Mouse (Mus musculus) colon, adult 2 months (tissue): ENCODE measurements around the gene Abr. TPM values are rescaled to one million over a fixed set of nuclear protein-coding genes. Genes with fewer than 3 reads are reported as not detected.

Experiments used
- polyA plus RNA-seq: library from polyadenylated mRNA; depleted of rRNA; stranded (reverse); fragments of >200 nt; gene quantifications from 2 replicates; pipeline ENCODE4 v1.2.3, GENCODE M21; 2012; rRNA removed

Gene Abr
- 97.7 and 114 TPM in 2 replicates for polyA plus RNA-seq

DNA sequence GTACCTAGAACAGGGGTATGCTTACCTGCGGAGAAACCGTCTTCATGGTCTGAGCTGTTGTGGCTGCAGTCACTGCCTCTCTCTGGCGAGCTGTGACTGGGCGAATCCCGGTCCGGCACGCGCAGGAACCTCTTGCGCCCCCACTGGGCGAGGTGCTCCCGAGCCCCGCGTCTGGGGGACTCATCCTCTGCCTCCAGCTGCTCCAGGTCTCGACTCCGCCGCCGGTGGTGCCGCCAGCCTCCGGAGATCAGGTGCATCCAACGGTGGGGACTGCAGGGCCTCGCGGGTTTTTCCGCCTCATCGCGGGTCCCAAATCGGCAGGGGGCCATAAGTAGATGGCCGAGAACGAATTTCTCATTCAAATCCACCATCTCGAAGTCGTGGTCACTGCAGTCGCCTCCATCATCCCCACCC is at the start of gene Abr:
Gene Abr (minus strand): TSS at position 163 of the 414 bp plus-strand sequence.

DNA sequence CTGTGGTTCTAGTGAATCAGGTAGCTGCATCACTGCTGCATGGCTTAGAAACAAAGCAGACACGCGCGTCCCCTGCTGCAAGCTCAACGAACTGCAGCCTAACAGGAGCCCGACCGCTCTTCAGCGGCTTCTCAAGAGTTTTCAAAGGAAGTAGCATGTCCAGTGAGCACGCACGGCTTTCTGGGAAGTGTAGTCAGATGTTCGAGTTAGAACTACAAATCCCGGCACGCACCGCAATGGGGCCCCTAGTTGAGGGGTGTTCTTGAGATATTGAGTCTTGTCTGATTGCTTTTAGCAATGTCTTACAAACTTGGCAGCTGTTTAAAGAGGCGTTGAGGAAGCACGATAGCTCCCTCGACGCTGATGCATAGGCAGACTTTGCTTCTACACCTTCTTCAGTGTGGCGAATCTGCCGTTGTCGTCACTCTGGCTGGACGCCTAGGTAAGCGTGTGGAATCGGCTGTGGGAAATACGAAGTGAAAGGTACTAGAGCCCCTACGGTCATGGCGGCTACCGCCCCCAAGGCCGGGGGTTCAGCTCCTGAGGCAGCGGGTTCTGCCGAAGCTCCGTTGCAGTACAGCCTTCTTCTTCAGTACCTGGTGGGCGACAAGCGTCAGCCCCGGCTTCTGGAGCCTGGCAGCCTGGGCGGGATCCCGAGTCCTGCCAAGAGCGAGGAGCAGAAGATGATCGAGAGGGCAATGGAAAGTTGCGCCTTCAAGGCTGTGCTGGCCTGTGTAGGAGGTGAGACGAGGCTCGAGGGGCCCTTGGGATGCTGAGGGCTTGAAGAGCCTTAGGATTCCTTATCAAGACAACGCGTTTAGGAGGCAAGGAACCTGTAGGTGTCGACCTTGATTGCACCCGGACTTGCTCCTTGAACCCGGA is 215.2 kb downstream of the Abr start, which contains the start of gene Timm22:
Gene Timm22 (plus strand): TSS at position 251 of the 882 bp plus-strand sequence.

DNA sequence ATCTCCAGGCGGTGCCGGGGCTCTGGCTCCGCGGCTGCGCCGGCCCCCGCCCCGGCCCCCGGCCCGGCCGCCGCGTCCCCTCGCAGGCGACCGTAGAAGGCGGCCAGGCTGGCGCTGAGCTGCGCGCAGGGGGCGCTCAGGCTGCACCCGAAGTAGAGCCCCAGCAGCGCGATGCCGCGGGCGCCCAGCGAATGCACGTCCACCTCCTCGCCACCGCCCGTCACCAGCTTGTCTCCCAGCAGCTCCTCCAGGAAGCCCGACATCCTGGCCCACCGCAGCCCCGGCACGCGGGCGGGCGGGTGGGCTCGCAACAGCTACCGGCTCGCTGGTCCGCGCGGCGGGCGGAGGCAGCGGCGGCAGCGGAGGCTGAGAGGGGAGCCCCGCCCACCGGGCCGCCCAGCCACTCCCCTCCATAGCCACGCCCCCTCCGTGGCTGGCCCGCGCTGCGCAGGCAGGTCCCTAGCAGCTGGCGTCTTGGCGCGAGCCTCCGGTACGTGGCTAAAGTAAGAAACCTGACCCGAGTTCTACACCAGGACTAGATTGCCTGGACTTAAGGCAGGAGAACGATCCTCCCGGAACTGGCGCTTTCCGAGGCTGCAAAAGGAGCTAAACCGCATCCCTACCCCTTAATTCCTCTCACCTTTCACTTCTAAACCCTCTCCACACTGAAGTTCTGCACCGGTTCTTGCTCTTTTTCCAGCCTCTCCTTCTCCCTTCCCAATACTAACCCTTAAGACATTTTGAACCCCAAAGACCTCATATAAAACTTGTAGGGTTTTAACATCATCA is 223.1 kb downstream of the Abr start, which contains the start of gene Nxn:
Gene Nxn (minus strand): TSS at position 343 of the 789 bp plus-strand sequence.

Other genes starting within 250 kb of the Abr start
- gene Nxn, start 223.2 kb downstream of the Abr start, polyA plus RNA-seq, result 16.0 and 17.8 TPM in 2 replicates
- gene Timm22, start 215.4 kb downstream of the Abr start, polyA plus RNA-seq, result 15.9 and 17.0 TPM in 2 replicates
- gene Bhlha9, start 50.2 kb upstream of the Abr start, polyA plus RNA-seq, result 0.36 and 1.2 TPM in 2 replicates
- gene Trarg1, start 57.5 kb upstream of the Abr start, polyA plus RNA-seq, result 0.73 and 1.2 TPM in 2 replicates
- gene Gosr1, start 141.3 kb upstream of the Abr start, polyA plus RNA-seq, result 14.2 and 16.0 TPM in 2 replicates
- gene Cpd, start 224.7 kb upstream of the Abr start, polyA plus RNA-seq, result 55.8 and 60.5 TPM in 2 replicates